Mouse (Mus musculus) bone marrow macrophage, adult 2 months (primary cell): ENCODE data around the gene Sugt1.

ENCODE experiments used
- CTCF ChIP-seq: IDR thresholded peaks from 2 replicates; pipeline ENCODE4 v1.5.1; 2012; ENCODE audit warnings: low read depth, mild to moderate bottlenecking, low read length, moderate library complexity
- POLR2A ChIP-seq: IDR thresholded peaks from 2 replicates; pipeline ENCODE4 v1.6.1; 2012; ENCODE audit warnings: mild to moderate bottlenecking, low read depth, low read length, borderline replicate concordance

DNA sequence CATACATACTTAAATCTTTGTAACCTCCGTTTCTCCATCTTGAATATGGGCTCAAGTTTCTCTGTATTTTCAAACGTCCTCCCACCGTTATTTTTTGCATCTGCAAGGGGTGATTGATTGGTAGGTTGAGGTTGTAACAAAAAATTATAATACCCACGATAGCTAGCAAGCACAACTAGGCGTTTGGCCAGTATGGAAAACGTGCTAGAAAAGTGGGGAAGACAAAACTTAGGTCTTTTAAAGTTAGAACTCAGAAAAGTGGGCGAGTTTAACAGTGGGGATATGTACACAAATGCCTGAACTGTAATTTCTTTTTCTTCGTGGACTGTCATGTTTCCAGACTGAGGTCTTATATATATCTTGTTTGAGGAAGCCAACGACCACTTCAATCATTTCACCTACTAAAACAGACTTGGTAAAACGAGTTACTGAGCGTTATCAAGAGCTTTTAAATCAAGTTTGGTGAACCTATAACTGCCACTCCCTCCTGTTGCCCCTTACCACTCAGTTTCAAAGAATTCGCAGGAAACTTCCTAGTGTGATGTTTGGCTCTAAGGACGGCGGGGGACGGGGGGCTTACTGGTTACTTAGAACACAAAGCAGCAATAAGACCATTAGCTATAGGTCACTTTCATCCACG is 872 bp upstream of the Sugt1 start:
- no peak for TF ChIP-seq CTCF
- TF ChIP-seq POLR2A = no peak
